Mouse (Mus musculus): ENCODE data around the gene Ldb2. TPM values are rescaled to one million over a fixed set of nuclear protein-coding genes. Genes with fewer than 3 reads are reported as not detected.
A peak's percentile ranks its signal among the peaks of the same experiment; 100 is the strongest.

Gene Ldb2
- total and polyA plus RNA-seq, 3 experiments = not detected

DNA sequence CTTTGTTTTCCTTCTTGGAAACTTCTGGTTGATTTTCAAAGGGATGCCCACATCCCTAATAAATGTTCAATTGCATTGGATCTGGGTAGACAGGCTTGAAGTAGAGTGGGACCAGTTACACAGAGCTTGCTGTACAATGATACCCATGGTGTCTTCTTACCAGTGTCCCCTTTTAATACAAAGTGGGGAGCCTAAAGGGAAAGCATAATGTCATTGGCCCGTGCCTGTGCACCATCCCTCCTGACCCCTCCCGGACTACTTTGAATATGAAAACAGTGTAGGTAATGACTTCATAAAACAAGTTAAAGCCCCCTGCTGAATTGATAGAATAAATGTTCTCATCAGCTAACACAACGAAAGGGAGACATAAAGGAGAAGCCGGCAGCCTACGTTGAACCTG is 172.0 kb downstream of the Ldb2 start (continued):
- no peak for TF ChIP-seq RAD21 (IDR thresholded peaks at IDR 0.05; ENCODE audit: low read depth, low read length)

DNA sequence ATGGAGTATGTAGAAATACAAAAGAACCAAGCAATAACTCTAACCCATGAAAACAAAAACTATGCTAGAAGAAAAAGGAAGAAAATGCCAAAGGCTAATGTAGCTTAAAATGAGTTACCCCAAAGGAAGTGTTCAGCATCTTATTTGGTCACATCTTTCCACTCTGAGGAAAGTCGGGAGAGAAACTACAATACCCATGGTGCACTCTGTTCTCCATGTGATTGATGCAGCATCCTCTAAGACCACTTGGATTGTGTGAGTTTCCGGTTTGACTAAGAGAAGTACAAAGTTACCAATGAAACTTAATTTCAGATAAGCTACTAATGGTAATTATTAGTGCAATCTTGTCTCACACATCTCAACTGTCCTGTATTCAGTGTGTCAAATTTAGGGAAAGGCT is 172.6 kb downstream of the Ldb2 start:
- Histone ChIP-seq H3K79me2 (ENCODE audit: control insufficient read depth, insufficient read depth, low read length, poor library complexity) (no peaks in the 10 kb centered on the region), H3K9ac (ENCODE audit: control insufficient read depth, low read depth, low read length, poor library complexity, severe bottlenecking) (no peak overlapping the region), H3K27me3 (ENCODE audit: control insufficient read depth in 1 of 2, insufficient read depth in 2 of 2, low read length in 2 of 2) (no peaks in the 10 kb centered on the region), H3K4me3 (ENCODE audit: control insufficient read depth in 1 of 2, insufficient read depth in 1 of 2, low read depth in 2 of 2, low read length in 2 of 2) (no peak overlapping the region), H3K36me3 (ENCODE audit: control insufficient read depth in 1 of 2, insufficient read depth in 2 of 2, low read length in 2 of 2) (no peaks in the 10 kb centered on the region), H3K4me1 (ENCODE audit: control insufficient read depth in 1 of 2, insufficient read depth in 2 of 2, low read length in 2 of 2) (no peaks in the 10 kb centered on the region), H3K27ac (ENCODE audit: control insufficient read depth, low read depth, low read length) (no peak overlapping the region), H3K9me3 (replicated peaks; ENCODE audit: insufficient read depth, low read length) (no peaks in the 10 kb centered on the region)
- no peak for TF ChIP-seq MXI1 (IDR thresholded peaks at IDR 0.05; ENCODE audit: low read depth, low read length)
- TF ChIP-seq TBP (IDR thresholded peaks at IDR 0.05; ENCODE audit: low read depth, low read length) = no peak
- DNase-seq (ENCODE audit: low read depth, low spot score) = no peak

DNA sequence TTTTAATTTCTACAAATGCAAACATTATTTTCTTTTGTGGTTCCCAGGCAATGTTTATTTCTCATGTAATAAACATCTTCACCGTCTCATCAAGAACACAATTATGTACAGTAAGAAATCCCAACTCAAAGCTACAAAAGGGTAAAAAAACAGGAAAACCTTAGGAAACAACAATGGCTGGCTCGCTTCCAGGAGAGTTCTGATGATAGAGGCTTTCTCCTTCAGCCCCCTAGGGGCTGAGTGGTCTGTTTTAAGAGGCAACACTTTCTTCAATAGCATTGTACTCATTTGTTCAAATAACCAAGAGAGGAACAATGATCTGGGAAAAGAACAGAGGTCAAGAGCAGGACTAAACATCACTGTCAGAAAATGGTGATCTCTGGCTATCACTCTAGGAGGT is 173.4 kb downstream of the Ldb2 start:
- no peak for DNase-seq (ENCODE audit: low read depth, low spot score)
- H3K79me2 ChIP-seq (ENCODE audit: control insufficient read depth, insufficient read depth, low read length, poor library complexity) = no peaks in the 10 kb centered on the region
- H3K9me3 ChIP-seq (replicated peaks; ENCODE audit: insufficient read depth, low read length) = no peaks in the 10 kb centered on the region
- TF ChIP-seq JUND (IDR thresholded peaks at IDR 0.05; ENCODE audit: low read depth, low read length) (no peak), POLR2AphosphoS2 (IDR thresholded peaks at IDR 0.05; ENCODE audit: low read length) (no peak), ZC3H11A (IDR thresholded peaks at IDR 0.05; ENCODE audit: low read depth, low read length) (no peak)
- no peaks in the 10 kb centered on the region for H3K4me1 ChIP-seq (ENCODE audit: control insufficient read depth in 1 of 2, insufficient read depth in 2 of 2, low read length in 2 of 2)
- no peak overlapping the region for H3K4me3 ChIP-seq (ENCODE audit: control insufficient read depth in 1 of 2, insufficient read depth in 1 of 2, low read depth in 2 of 2, low read length in 2 of 2)
- H3K27ac ChIP-seq (ENCODE audit: control insufficient read depth, low read depth, low read length) = no peak overlapping the region
- H3K27me3 ChIP-seq (ENCODE audit: control insufficient read depth in 1 of 2, insufficient read depth in 2 of 2, low read length in 2 of 2) = no peaks in the 10 kb centered on the region
- H3K9ac ChIP-seq (ENCODE audit: control insufficient read depth, low read depth, low read length, poor library complexity, severe bottlenecking) = no peak overlapping the region
- no peaks in the 10 kb centered on the region for H3K36me3 ChIP-seq (ENCODE audit: control insufficient read depth in 1 of 2, insufficient read depth in 2 of 2, low read length in 2 of 2)

DNA sequence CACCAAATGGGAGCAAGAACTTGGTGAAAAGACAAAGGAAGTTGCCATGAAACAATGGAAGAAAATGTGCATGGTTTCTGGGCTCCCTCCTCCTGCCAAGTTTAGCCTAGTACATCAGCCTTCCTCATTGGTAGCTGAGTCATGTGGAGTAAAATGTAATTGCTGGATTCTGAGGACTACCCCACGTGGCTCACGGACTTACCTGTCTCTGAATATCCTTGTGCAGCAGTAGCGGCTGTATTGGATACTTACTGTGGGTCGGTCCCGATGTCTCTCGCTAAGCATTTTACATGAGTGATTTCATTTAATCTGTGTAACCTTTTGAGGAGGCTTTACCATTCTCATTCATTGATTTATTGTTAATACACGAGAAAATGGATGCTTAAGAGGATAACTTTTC is 183.8 kb downstream of the Ldb2 start:
- Histone ChIP-seq H3K36me3 (ENCODE audit: control insufficient read depth in 1 of 2, insufficient read depth in 2 of 2, low read length in 2 of 2) (no peaks in the 10 kb centered on the region), H3K4me3 (ENCODE audit: control insufficient read depth in 1 of 2, insufficient read depth in 1 of 2, low read depth in 2 of 2, low read length in 2 of 2) (no peak overlapping the region), H3K27me3 (ENCODE audit: control insufficient read depth in 1 of 2, insufficient read depth in 2 of 2, low read length in 2 of 2) (no peaks in the 10 kb centered on the region), H3K9me3 (replicated peaks; ENCODE audit: insufficient read depth, low read length) (no peaks in the 10 kb centered on the region), H3K4me1 (ENCODE audit: control insufficient read depth in 1 of 2, insufficient read depth in 2 of 2, low read length in 2 of 2) (no peaks in the 10 kb centered on the region), H3K27ac (ENCODE audit: control insufficient read depth, low read depth, low read length) (no peak overlapping the region), H3K79me2 (ENCODE audit: control insufficient read depth, insufficient read depth, low read length, poor library complexity) (no peaks in the 10 kb centered on the region; the same call in 1 of the 2 replicates), H3K9ac (ENCODE audit: control insufficient read depth, low read depth, low read length, poor library complexity, severe bottlenecking) (no peak overlapping the region)
- TF ChIP-seq NRF1 (IDR thresholded peaks at IDR 0.05; ENCODE audit: insufficient read depth, low read depth, low read length, poor library complexity, severe bottlenecking) = no peak
- TF ChIP-seq TBP (IDR thresholded peaks at IDR 0.05; ENCODE audit: low read depth, low read length) = no peak
- DNase-seq (ENCODE audit: low read depth, low spot score) = no peak

DNA sequence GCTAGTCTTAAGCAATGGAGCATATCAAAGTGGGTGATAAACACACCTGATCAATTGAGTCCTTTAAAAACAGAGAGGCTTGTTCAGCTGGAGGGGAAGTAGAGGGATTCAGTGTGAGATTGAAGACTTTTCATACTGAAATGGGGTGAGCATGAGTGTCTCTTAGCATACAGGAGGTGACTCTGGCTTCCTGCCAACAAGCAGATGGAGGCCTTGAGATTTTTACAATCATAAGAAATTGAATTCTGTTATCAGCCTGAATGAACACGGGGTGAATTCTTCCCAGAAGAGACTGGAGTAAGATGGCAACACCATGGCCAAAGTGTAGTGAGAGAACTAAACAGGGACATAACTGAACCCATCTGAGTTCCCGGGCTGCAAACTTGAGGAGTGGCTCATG is 190.6 kb downstream of the Ldb2 start:
- Histone ChIP-seq H3K27me3 (ENCODE audit: control insufficient read depth in 1 of 2, insufficient read depth in 2 of 2, low read length in 2 of 2) (no peaks in the 10 kb centered on the region), H3K27ac (ENCODE audit: control insufficient read depth, low read depth, low read length) (no peak overlapping the region), H3K9ac (ENCODE audit: control insufficient read depth, low read depth, low read length, poor library complexity, severe bottlenecking) (no peak overlapping the region), H3K36me3 (ENCODE audit: control insufficient read depth in 1 of 2, insufficient read depth in 2 of 2, low read length in 2 of 2) (no peaks in the 10 kb centered on the region), H3K79me2 (ENCODE audit: control insufficient read depth, insufficient read depth, low read length, poor library complexity) (no peaks in the 10 kb centered on the region; the same call in 1 of the 2 replicates), H3K4me1 (ENCODE audit: control insufficient read depth in 1 of 2, insufficient read depth in 2 of 2, low read length in 2 of 2) (no peaks in the 10 kb centered on the region), H3K9me3 (replicated peaks; ENCODE audit: insufficient read depth, low read length) (no peaks in the 10 kb centered on the region), H3K4me3 (ENCODE audit: control insufficient read depth in 1 of 2, insufficient read depth in 1 of 2, low read depth in 2 of 2, low read length in 2 of 2) (no peak overlapping the region)
- peak; percentile 3 for DNase-seq (ENCODE audit: low read depth, low spot score)
- TF ChIP-seq MAFK (IDR thresholded peaks at IDR 0.05; ENCODE audit: borderline replicate concordance, low read depth, low read length) = no peak
- no peak for TF ChIP-seq ETS1 (IDR thresholded peaks at IDR 0.05; ENCODE audit: low read depth, low read length)
- no peak for TF ChIP-seq JUND (IDR thresholded peaks at IDR 0.05; ENCODE audit: low read depth, low read length)
- no peak for TF ChIP-seq MEF2A (IDR thresholded peaks at IDR 0.05; ENCODE audit: extremely low read depth, insufficient replicate concordance, low read depth, low read length, poor library complexity, severe bottlenecking)
- TF ChIP-seq ZMIZ1 (IDR thresholded peaks at IDR 0.05; ENCODE audit: low read depth, low read length) = no peak
- no peak for TF ChIP-seq UBTF (IDR thresholded peaks at IDR 0.05; ENCODE audit: borderline replicate concordance, insufficient read depth, low read depth, low read length)
- no peak for TF ChIP-seq EP300 (IDR thresholded peaks at IDR 0.05; ENCODE audit: low read depth in 1 of 2, low read length in 2 of 2)
- no peak for TF ChIP-seq GATA1 (IDR thresholded peaks at IDR 0.05; ENCODE audit: low read depth, low read length)
- TF ChIP-seq USF1 (IDR thresholded peaks at IDR 0.05; ENCODE audit: low read depth, low read length) = no peak
- no peak for TF ChIP-seq SMC3 (IDR thresholded peaks at IDR 0.05; ENCODE audit: low read depth, low read length)
- TF ChIP-seq USF2 (IDR thresholded peaks at IDR 0.05; ENCODE audit: borderline replicate concordance in 1 of 2, insufficient read depth in 1 of 2, low read depth in 1 of 2, low read length in 2 of 2) = no peak
- TF ChIP-seq MYB (IDR thresholded peaks at IDR 0.05; ENCODE audit: low read depth, low read length) = no peak
- TF ChIP-seq MXI1 (IDR thresholded peaks at IDR 0.05; ENCODE audit: low read depth, low read length) = no peak
- TF ChIP-seq POLR2AphosphoS2 (IDR thresholded peaks at IDR 0.05; ENCODE audit: low read length) = no peak
